Mouse (Mus musculus) left cerebral cortex, adult 2 months (tissue): ENCODE data around the gene Gm10428. TPM values are rescaled to one million over a fixed set of nuclear protein-coding genes. Genes with fewer than 3 reads are reported as not detected.

Experiments used
- DNase-seq, 2 experiments: peaks; one replicate each; pipeline ENCODE4 v3.0.0; 2021 to 2022; ENCODE audit warnings: low spot score in 2 of 2, mixed read lengths in 1 of 2; ENCODE audit errors: extremely low spot score in 1 of 2
- H3K27ac ChIP-seq: fragments of 200-600 bp; 2 replicates; pipeline ENCODE4 v1.8.1; 2022
- H3K4me3 ChIP-seq: fragments of 200-600 bp; 2 replicates; pipeline ENCODE4 v1.8.1; 2022
- CTCF ChIP-seq: fragments of 200-600 bp; IDR thresholded peaks from 2 replicates; pipeline ENCODE4 v1.8.1; 2022; ENCODE audit warnings: antibody characterized with exemption, mild to moderate bottlenecking, moderate library complexity
- intact Hi-C: fragments of 180-260 bp; cut with DNase I; formaldehyde crosslinking; loops from one replicate; pipeline ENCODE4 v1.15.1; 2025
- long read RNA-seq, 2 experiments: library from polyadenylated mRNA; stranded (forward); transcript quantifications; one replicate each; pipeline ENCODE4 v2.0.0; 2021; ENCODE audit warnings: borderline mapping rate in 2 of 2
- total RNA-seq, 2 experiments: library from RNA; stranded (reverse); gene quantifications; 2 replicates each; pipeline ENCODE4 v1.2.3; 2021

Gm10428 gene
- not detected for total RNA-seq
- long read RNA-seq, experiment 1, result 0 reads
- long read RNA-seq, experiment 2, result 0 reads

DNA sequence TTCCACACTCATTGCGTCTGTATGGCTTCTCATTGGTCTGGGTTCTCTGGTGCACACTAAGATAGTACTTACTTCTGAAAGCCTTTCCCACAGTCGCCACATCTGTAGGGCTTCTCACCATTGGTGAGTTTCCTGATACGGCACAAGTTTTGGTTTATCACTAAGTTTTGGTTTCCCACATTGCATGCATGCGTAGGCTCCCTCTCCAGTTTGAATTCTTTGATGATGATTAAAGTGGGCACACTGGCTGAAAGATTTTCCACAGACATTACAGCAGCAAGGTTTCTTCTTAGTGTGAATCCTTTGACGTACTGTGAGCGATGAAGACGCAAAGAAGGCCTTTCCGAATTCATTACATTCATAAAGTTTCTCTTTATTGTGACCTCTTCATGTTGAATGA, at the start of gene Gm10428:
Gene Gm10428, plus strand, starts transcription at position 321 of the 400 bp plus-strand sequence.
- intact Hi-C loops, result no loop called here

DNA sequence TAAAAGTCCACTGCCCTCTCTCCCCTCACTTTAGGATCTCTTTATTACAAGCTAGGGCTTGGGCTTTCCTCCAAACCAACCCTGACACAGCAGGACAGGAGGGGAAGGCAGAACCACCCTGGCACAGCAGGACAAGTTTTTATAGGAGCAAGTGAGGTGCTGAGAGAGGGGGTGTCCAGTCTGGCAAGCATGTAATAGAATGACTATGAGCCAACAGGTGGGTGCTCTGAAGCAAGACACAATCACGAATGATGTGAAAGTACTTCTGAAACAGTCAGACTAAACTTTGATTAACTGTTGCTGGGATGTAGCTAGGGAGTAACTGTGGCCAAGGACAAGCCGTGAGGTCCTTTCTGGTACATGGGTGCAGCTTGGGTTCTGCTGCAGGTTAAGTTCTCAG, 46.8 kb upstream of the Gm10428 start:
- no peak for TF ChIP-seq CTCF
- intact Hi-C loops, result no loop called here

More for the DNA sequence above, at the start of gene Gm10428:
- TF ChIP-seq CTCF, result no peak
- Histone ChIP-seq H3K4me3 (no peak within 1 kb of the TSS), H3K27ac (no peak within 1 kb of the TSS)
- DNase-seq, result no peak

DNA sequence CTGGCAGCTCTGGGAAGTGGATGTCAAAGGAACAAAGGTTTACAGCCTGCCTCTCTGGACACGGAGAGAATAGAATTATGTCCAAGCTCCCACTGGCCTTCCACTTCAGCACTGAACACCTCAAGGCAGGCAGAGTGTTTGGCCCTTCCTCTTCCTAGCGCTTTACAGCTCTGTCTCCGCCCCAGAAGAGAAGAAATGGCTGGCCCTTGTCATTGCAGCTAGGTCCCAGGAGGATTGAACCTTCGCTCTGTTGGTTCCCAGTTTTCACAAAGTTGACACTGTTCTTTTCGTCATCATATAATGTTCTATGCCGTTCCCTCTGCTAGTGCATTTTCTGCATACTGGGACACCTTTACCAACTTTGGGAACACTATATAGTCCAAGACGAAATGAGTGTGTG, 44.6 kb upstream of the Gm10428 start:
- Histone ChIP-seq H3K4me3 (no peak overlapping the region), H3K27ac (no peak overlapping the region)
- no peak for TF ChIP-seq CTCF
- intact Hi-C loops, result no loop called here
- DNase-seq, result no peak

More for the DNA sequence above, 46.8 kb upstream of the Gm10428 start:
- Histone ChIP-seq H3K4me3 (no peak overlapping the region), H3K27ac (no peak overlapping the region)
- no peak for DNase-seq

DNA sequence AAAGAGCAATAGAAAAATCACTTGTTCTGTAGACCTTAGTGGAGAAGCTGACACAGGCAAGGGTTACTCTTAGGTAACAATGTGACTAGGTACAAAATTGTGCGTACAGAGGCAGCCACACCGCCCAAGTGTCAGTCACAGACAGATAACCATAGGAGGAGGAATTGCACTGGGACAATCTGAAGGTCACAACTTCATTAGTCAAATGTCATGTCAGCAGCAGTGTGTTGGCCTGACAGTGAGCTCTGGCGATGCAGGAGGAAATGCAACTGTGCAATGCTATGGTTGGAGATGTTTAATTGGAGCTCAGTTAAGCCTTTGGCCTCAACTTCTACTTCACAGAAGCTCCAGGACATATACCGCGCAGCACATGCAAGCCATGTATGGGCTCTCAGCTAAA, 42.2 kb upstream of the Gm10428 start:
- no peak for DNase-seq
- H3K27ac ChIP-seq, result no peak overlapping the region
- no peak for TF ChIP-seq CTCF
- intact Hi-C loops, result no loop called here
- no peak overlapping the region for H3K4me3 ChIP-seq

DNA sequence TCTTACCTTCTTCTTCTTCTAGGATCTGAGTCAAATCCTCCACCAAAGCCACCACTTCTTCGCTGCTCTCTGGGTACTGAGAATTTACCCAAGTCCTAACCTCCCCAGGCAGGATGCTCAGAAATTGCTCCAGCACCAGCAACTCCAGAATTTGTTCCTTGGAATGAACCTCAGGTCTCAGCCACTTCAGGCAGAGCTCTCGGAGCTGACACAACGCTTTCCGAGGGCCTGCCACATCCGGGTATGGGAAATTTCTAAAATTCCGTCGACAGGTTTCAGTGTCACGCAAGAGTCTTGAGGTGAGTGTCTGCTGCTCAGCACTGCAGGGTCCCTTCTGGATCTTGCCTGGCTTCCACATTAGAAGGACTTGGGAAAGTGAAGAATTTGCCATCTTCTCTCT, 24.6 kb upstream of the Gm10428 start:
- Histone ChIP-seq H3K27ac (no peak overlapping the region), H3K4me3 (no peak overlapping the region)
- no peak for DNase-seq
- TF ChIP-seq CTCF, result no peak
- intact Hi-C loops, result no loop called here

DNA sequence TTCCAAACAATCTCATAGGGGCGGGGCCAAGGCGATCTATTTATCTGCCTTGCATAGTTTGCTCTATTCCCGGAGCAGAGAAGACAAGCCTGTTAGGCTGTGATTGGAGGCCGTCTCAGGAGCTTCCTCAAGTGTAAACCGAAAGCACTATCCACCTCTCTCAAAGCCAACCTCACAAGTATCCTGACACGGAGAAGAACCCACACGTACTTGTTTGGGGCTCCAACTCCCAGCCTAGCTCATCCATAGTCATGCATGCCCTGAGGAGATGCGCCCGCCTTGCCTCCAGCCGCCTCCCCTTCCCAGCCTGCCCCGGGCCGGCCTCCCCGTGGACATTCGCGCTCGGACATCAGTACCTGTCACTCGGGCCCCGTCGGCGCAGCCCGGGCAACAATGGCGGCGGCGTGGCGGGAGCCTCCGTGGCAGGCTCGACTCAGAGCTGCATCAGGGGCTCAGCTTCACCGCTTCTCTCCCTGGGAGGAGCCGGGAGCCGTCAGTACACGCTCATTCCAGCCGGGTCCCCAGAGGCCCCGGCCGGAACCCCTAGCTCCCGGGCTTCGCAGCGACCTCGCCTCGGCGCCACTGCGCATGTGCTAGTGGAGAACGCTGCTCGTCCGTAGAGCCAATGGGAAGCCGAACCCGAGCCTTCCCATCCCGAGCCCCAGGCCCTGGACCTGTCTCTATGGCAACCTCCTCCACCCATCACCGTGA, 21.4 kb upstream of the Gm10428 start, which contains the start of gene Zfp287:
Gene Zfp287, minus strand, starts transcription at position 595 of the 711 bp plus-strand sequence.
- H3K27ac ChIP-seq, result peak within 1 kb of the TSS; percentile 89
- DNase-seq, result peak; percentile 91 to 93
- H3K4me3 ChIP-seq, result peak within 1 kb of the TSS; percentile 59
- intact Hi-C loops, result no loop called here
- TF ChIP-seq CTCF, result peak; percentile 3; the same call in 1 of the 2 replicates

DNA sequence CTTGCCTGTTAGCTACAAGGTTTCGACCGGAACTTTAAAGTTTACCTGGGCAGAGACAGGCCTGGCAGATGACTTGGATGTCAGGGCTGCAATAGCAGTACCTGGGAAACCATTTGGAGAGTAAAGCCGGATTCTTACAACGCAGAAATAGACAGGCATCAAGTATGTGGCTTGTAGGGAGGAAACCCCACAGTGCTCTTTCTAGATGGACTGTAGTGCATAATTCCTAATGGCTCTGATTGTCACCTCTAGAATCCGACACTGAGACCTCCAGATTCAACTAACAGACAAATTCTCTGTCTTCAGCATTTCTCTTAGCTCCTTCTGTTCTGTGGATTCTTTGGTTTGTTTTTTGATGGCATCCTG, 20.9 kb upstream of the Gm10428 start:
- intact Hi-C loops, result no loop called here
- DNase-seq, result no peak
- H3K27ac ChIP-seq, result peak overlapping the region; percentile 89
- H3K4me3 ChIP-seq, result peak overlapping the region; percentile 59
- TF ChIP-seq CTCF, result no peak

DNA sequence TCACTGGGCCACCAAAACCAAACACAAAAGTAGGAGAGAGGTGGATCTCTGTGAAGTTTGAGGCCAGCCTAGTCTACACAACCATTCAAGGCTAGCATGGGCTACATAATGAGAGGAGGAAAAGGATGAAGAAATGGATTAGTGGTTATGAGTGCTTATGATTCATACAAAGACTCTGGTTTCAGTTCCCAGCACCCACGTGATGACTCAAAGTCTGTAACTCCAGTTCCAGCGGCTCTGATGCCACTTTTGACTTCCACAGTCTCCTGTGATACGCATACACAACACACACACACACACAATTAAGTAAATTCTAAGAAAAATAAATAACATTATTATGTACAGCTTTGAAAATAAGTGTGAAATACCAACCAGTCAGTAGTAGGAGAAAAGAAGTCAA, 20.2 kb upstream of the Gm10428 start:
- Histone ChIP-seq H3K27ac (no peak overlapping the region), H3K4me3 (no peak overlapping the region)
- intact Hi-C loops, result no loop called here
- DNase-seq, result no peak
- no peak for TF ChIP-seq CTCF

DNA sequence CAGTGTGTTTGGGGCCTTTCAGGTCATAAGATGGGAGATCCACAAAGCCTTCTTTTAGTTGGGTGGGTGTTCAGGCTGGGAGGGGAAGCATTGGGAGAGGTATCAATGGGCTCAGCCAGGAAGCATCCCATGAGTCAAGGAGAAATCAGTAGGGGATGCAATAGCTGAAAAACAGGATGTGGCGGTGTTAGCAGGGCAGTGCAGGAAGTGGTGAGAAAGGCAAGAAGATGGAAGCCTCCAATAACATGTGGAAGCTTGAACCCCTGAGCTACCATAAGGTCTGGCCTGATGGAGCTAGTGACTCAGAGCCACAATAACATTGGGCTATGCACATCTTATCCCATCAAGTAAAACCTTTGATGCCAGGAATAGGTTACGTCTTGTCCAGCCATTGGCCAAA, 11.7 kb upstream of the Gm10428 start:
- intact Hi-C loops, result loop anchor here (5.0 to 10.0 kb wide), 3 partner anchors 396 to 654 kb away; no protein-coding TSS in a partner anchor
- TF ChIP-seq CTCF, result no peak
- Histone ChIP-seq H3K27ac (no peak overlapping the region), H3K4me3 (no peak overlapping the region)
- DNase-seq, result no peak

DNA sequence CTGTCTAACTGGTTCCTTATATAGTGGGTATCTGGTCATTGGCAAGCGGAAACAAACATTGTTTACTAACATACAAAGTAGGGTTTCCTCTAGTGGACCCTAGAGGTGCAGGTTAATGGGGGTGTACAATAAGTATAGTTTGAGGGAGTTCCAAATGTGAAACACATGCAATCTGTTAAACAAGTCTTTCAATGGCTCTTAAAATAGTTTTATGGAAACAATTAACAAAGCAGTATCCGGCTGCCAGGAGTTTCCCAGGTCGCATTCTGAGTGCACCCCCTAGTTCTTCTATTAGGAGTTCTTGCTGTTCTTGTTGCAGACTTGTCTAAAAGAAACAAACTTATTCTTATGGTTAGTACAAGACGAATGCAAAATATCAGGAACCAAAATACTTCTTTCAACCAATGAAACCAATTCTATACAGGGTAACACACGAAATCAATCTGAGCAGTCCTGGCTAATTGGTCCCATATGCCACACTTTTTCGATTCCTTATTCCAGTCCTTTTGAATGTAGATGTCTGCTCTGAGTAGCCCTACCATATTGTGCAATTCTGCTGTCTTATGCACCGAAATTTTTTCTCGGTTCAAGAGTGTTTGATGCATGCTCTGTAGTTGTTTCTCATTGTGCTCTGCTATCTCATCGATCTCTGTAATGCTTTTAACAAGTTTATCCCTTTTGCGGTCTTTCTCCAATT, 10.5 kb upstream of the Gm10428 start:
- no peak for DNase-seq
- Histone ChIP-seq H3K4me3 (no peak overlapping the region), H3K27ac (no peak overlapping the region)
- TF ChIP-seq CTCF, result no peak
- intact Hi-C loops, result loop anchor here (5.0 to 10.0 kb wide), 3 partner anchors 395 to 652 kb away; no protein-coding TSS in a partner anchor

DNA sequence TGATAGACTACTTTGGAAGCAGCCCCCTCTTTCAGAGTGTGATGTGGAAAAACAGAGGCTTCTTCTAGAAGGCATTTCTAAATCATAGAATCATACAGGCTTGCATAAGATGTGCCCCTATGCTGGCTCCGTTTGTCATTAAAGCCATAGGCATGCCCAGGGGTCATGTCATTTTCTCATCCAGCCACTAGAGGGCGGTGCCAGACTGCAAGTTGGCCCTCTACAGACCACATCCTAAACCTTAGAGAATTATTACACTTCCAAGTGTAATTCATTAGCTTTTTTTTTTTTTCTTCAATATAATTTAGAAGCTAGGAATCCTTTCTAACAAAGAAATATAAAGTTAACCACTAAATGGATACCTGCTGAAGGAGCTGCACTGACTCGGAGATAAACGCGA, 8.8 kb upstream of the Gm10428 start:
- DNase-seq, result peak; percentile 62 to 74
- TF ChIP-seq CTCF, result peak; percentile 93
- intact Hi-C loops, result loop anchor here (5.0 to 10.0 kb wide), 3 partner anchors 393 to 651 kb away; no protein-coding TSS in a partner anchor
- no peak overlapping the region for H3K4me3 ChIP-seq
- no peak overlapping the region for H3K27ac ChIP-seq

DNA sequence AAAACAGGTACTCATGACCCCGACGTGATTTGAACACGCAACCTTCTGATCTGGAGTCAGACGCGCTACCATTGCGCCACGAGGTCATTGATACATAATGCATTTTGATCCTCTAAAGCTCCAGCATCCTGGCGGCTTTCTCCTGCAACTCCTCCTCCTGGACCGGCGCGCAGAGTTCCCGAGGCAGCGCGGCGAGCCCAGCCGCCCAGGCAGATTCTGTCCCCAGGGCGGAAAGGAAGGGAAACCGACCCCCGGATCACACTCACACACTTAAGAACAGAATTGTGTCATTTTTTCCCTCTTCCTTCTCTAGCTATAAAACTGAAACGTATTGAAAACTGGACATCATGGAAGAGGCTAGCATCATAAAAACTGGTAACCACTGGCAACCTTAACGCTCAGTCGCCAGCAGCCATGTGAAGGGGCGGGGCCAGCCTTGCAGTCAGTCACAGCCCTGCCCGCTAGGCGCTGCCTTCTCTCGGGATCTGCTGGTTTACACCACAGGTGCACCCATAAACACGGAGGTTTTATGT, 6.8 kb upstream of the Gm10428 start:
- intact Hi-C loops, result loop anchor here (10.0 kb wide), 1 partner anchor 649 kb away; no protein-coding TSS in a partner anchor
- peak; percentile 49 for TF ChIP-seq CTCF
- DNase-seq, result peak; percentile 73 to 80
- H3K4me3 ChIP-seq, result peak overlapping the region; percentile 57
- H3K27ac ChIP-seq, result peak overlapping the region; percentile 4; the same call in 1 of the 2 replicates
